Mouse (Mus musculus) midbrain, embryonic 13.5 days (tissue): Measurements from ENCODE around the gene Farsb. TPM values are rescaled to one million over a fixed set of nuclear protein-coding genes. Genes with fewer than 3 reads are reported as not detected.

Experiments used
- ATAC-seq: fragments of 200-750 bp; cut with Nextera tagmentation; 2 replicates; pipeline ENCODE4 v1.8.0; 2017; ENCODE audit warnings: mild to moderate bottlenecking, moderate TSS enrichment, moderate library complexity
- H3K27ac ChIP-seq: fragments of 300-500 bp; sonication (generic); 2 replicates; pipeline ENCODE4 v1.5.1; 2015; ENCODE audit warnings: inconsistent platforms, mild to moderate bottlenecking, moderate library complexity
- H3K27me3 ChIP-seq: fragments of 300-500 bp; sonication (generic); 2 replicates; pipeline ENCODE4 v1.6.1; 2015; ENCODE audit warnings: mild to moderate bottlenecking, inconsistent platforms
- H3K36me3 ChIP-seq: fragments of 300-500 bp; sonication (generic); 2 replicates; pipeline ENCODE4 v1.6.1; 2015; ENCODE audit warnings: mild to moderate bottlenecking, inconsistent platforms
- H3K4me1 ChIP-seq: fragments of 300-500 bp; sonication (generic); replicated peaks from 2 replicates; pipeline ENCODE4 v1.6.1; 2015; ENCODE audit warnings: inconsistent platforms
- H3K4me2 ChIP-seq: fragments of 300-500 bp; sonication (generic); replicated peaks from 2 replicates; pipeline ENCODE4 v1.6.1; 2015; ENCODE audit warnings: moderate library complexity, mild to moderate bottlenecking, inconsistent platforms
- H3K4me3 ChIP-seq: fragments of 300-500 bp; sonication (generic); replicated peaks from 2 replicates; pipeline ENCODE4 v1.5.1; 2015; ENCODE audit warnings: mild to moderate bottlenecking, inconsistent platforms
- H3K9ac ChIP-seq: fragments of 300-500 bp; sonication (generic); replicated peaks from 2 replicates; pipeline ENCODE4 v1.6.1; 2015; ENCODE audit warnings: mild to moderate bottlenecking, inconsistent platforms
- H3K9me3 ChIP-seq: fragments of 300-500 bp; sonication (generic); 2 replicates; pipeline ENCODE4 v1.6.1; 2016; ENCODE audit warnings: mild to moderate bottlenecking, inconsistent platforms
- WGBS: fragments of 180-500 bp; shearing (Covaris S2); methylation state at CpG from one replicate; pipeline ENCODE4 v1.1.7; 2015; 5-methylcytosine and 5-hydroxymethylcytosine counted together
- polyA plus RNA-seq: library from polyadenylated mRNA; unstranded; fragments of >200 nt; fragmentation: Nextera tagmentation; extraction: Ambion mirVana; gene quantifications from 2 replicates; pipeline ENCODE4 v1.2.1, GENCODE M21; 2015

The Farsb gene
- polyA plus RNA-seq, 1 experiment from 2014 or later: 140 TPM

DNA sequence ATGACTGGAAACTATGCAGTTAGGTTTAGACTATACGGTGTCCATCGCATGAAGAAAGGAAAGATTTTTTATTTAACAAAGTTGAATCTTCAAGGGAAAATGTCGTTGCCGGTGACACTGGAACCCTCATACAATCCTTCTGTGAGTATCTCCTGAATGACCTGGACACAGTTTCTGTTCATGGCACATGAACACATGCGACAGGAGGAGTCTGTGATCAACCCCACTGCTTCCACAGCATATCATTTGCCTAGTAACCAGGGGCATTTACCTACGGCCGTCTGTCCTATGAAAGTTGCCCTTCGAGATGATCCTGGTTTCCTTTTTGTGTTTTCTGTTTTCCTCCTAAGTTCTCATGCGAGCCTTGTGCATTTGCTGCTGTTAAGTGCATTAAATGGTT is 55.2 kb downstream of the Farsb start:
- 94% methylated on average over 9 of the region's 9 CpGs for WGBS
- Histone ChIP-seq H3K9ac (no peak overlapping the region), H3K27me3 (0 out of 2 replicates have a peak, but pooled peaks cover 5% of the 10 kb centered on the region), H3K4me1 (peaks cover 8% of the 10 kb centered on the region), H3K27ac (no peak overlapping the region), H3K4me3 (no peak overlapping the region), H3K4me2 (no peak overlapping the region), H3K36me3 (peaks cover 12% of the 10 kb centered on the region), H3K9me3 (no peaks in the 10 kb centered on the region)
- no peak for ATAC-seq

DNA sequence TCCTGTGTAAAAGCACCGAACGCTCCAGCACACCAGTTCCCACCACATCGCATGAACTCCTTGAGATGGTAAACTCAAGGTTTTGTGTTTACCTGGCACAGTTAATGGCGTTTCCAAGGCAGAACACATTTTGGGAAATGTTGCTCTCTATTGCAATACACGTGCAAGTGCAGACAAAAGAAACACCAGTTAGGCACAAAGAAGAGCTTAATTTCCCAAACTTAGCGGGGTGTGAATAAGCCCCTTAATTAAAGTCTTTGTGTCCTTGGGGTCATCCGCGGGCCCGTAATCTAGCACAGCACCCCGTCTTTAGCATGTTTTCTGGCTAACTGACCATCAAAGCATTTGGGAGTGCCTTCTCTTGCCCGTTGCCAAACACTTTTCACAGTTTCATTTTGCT is 59.8 kb downstream of the Farsb start:
- Histone ChIP-seq H3K4me2 (no peak overlapping the region), H3K4me1 (peaks cover 20% of the 10 kb centered on the region), H3K27me3 (0 out of 2 replicates have a peak, but pooled peaks cover 8% of the 10 kb centered on the region), H3K36me3 (peaks cover 9% of the 10 kb centered on the region), H3K9ac (no peak overlapping the region), H3K4me3 (no peak overlapping the region), H3K9me3 (no peaks in the 10 kb centered on the region), H3K27ac (no peak overlapping the region)
- ATAC-seq: no peak
- WGBS: 10% methylated on average over 11 of the region's 11 CpGs

DNA sequence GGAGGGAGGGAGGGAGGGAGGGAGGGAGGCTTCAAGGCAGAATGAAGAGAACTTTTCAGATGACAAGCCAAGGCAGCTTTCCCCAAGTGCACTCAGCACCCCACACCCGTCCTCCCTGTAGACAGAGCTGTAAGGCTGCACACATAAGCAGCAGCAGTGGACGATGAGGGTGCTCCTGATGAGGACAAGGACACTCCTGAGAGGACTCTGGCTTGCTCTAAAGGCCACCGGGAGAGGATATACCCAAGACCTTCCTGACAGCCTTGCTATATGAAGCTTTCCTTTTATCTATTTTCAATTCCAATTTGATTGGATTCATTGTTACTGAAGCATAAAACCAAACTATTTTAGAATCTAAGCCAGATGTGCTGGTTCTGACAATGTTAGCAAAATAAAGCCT is 61.9 kb downstream of the Farsb start:
- WGBS: 44% methylated on average over 3 of the region's 3 CpGs
- H3K4me3 ChIP-seq: no peak overlapping the region
- ATAC-seq: no peak
- no peak overlapping the region for H3K4me2 ChIP-seq
- H3K9ac ChIP-seq: no peak overlapping the region
- peaks cover 31% of the 10 kb centered on the region for H3K4me1 ChIP-seq
- H3K27me3 ChIP-seq: 0 out of 2 replicates have a peak, but pooled peaks cover 8% of the 10 kb centered on the region
- peaks cover 1% of the 10 kb centered on the region; the same call in 1 of the 2 replicates for H3K36me3 ChIP-seq
- H3K9me3 ChIP-seq: no peaks in the 10 kb centered on the region
- no peak overlapping the region for H3K27ac ChIP-seq

DNA sequence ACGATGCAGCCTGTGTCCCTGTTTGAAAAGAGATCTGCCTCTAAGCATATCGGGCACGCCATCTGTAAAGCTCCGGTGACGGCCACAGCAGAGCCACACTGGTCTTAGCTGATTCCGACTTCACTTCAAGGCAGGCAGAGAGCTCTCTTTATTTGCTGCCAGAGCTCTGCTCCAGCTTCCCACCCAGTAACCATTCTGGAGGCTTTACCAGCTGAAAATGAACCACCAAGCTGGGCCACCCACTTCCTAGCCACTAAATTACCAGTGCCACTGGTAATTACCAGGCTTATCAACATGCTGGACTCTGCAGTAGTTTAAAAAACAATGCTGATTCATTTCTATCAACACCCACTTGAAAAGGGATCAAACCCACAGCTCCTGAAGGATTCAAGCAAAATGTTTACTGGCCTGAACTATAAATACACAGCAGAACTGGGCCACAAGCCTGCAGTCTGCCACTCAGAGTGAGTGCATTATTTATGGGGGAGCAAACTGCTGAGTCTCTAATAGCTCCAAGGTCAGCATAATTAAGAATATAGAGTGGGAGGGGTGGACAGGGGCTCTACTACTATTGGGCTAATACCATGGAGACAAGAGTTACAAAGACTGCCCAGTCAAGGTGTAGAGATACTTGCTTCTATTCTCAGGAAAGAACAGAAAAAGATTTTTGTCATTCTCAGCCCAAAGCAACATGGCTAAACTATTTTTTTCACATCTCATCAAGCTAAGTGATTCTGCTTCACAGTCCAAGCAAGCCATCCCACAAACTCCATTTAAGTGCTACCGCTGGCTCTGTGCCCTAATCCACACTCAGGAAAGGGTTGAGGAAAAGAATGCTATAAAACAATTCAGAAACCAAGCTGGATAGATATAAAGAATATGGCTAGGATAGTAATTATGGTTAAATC is 62.6 kb downstream of the Farsb start:
- Histone ChIP-seq H3K4me2 (no peak overlapping the region), H3K27ac (peak overlapping the region; percentile 14; the same call in 1 of the 2 replicates), H3K4me1 (peaks cover 31% of the 10 kb centered on the region), H3K27me3 (0 out of 2 replicates have a peak, but pooled peaks cover 6% of the 10 kb centered on the region), H3K36me3 (peaks cover 4% of the 10 kb centered on the region; the same call in 1 of the 2 replicates), H3K9me3 (no peaks in the 10 kb centered on the region), H3K4me3 (no peak overlapping the region), H3K9ac (no peak overlapping the region)
- WGBS: 70% methylated on average over 7 of the region's 7 CpGs
- no peak for ATAC-seq

DNA sequence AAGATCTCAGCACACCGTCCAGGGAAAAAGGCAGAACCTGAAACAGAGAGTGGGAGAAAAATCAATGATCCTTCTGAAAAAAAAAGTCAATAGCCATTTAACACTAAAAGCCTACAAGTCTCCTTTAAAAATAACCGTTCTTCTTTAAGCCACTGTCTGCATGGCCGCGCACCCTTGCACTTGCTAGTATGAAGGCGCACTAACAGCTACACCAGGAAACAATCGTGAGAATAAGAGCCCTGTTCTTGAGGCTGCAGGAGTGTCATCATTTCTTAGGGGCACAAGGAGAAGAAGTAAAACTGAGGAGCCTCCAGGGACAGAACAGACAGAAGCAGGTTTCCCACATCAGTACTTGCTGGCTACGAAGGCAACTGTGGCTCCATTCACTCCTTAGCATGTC is 63.4 kb downstream of the Farsb start:
- no peak for ATAC-seq
- 89% methylated on average over 7 of the region's 7 CpGs for WGBS
- peaks cover 4% of the 10 kb centered on the region; the same call in 1 of the 2 replicates for H3K36me3 ChIP-seq
- peaks cover 31% of the 10 kb centered on the region for H3K4me1 ChIP-seq
- no peak overlapping the region for H3K9ac ChIP-seq
- H3K27me3 ChIP-seq: 0 out of 2 replicates have a peak, but pooled peaks cover 6% of the 10 kb centered on the region
- no peaks in the 10 kb centered on the region for H3K9me3 ChIP-seq
- 0 out of 2 replicates have a peak overlapping the region, but pooled peaks have one; percentile 14 for H3K27ac ChIP-seq
- H3K4me2 ChIP-seq: no peak overlapping the region
- H3K4me3 ChIP-seq: no peak overlapping the region

DNA sequence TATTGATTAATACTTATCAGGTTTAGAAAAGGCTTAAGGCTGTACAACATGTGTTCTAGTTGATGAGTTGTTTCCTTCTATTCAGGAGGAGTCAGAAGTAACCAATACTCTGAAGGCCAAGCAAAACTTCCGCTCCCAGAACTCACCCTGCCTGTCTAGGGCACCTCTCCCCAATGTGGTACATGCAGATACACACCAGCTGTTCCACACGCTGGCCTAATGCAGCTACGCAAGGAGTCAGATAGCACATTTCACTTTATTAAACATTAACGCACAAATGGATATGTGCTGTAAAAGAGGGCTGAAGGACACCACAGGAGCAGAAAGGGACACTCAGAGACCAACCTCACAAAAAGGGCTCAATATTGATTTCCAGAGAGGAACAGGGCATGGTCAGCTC is 63.8 kb downstream of the Farsb start:
- H3K4me1 ChIP-seq: peaks cover 31% of the 10 kb centered on the region
- no peak overlapping the region for H3K9ac ChIP-seq
- ATAC-seq: no peak
- H3K4me3 ChIP-seq: no peak overlapping the region
- H3K9me3 ChIP-seq: no peaks in the 10 kb centered on the region
- no peak overlapping the region for H3K27ac ChIP-seq
- WGBS: 86% methylated on average over 4 of the region's 4 CpGs
- no peak overlapping the region for H3K4me2 ChIP-seq
- H3K36me3 ChIP-seq: peaks cover 4% of the 10 kb centered on the region; the same call in 1 of the 2 replicates
- 0 out of 2 replicates have a peak, but pooled peaks cover 6% of the 10 kb centered on the region for H3K27me3 ChIP-seq

DNA sequence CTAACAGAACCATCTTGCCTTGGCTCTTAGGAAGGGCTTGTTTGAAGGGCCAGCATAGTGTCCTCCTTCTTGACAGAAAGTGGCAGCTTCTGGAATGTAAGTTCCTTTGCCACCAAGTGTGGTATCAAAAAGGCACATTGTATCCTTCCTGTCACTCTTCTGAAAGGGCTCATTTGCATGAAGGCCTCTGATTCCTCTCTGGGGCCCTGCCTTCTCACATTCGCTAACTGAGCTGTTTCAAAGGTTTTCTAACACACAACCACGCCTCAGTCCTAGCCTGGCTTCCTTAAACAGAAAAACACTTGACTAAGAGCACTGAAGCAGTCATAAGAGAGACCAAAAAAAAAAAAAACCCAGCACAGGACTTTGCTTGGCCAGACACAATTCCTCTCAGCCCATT is 66.1 kb downstream of the Farsb start:
- Histone ChIP-seq H3K36me3 (peaks cover 8% of the 10 kb centered on the region; the same call in 1 of the 2 replicates), H3K27ac (no peak overlapping the region), H3K9ac (no peak overlapping the region; the same call in 1 of the 2 replicates), H3K4me3 (no peak overlapping the region), H3K27me3 (0 out of 2 replicates have a peak, but pooled peaks cover 5% of the 10 kb centered on the region), H3K9me3 (no peaks in the 10 kb centered on the region), H3K4me1 (peaks cover 23% of the 10 kb centered on the region), H3K4me2 (no peak overlapping the region)
- ATAC-seq: no peak
- WGBS: 31% methylated on average over 2 of the region's 2 CpGs

DNA sequence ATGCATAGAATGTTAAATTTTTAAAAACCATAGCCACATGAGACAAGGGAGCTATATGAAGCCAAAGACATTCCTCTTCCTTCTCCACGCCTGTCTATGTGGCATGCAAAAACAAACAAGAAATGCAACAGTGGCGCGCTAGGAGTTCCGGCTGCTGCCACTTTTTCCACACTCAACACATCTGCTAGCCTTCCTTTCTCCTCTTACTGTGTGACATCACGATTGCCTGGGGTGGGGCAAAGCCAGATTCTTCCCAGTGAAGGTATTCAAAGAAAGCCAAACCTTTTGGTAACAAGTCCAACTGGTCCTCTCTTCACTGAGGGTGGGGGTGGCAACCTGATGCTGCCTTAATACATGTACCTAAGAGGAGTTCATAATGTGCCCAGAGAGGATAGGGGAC is 66.9 kb downstream of the Farsb start:
- WGBS: 96% methylated on average over 5 of the region's 5 CpGs
- peaks cover 11% of the 10 kb centered on the region; the same call in 1 of the 2 replicates for H3K36me3 ChIP-seq

DNA sequence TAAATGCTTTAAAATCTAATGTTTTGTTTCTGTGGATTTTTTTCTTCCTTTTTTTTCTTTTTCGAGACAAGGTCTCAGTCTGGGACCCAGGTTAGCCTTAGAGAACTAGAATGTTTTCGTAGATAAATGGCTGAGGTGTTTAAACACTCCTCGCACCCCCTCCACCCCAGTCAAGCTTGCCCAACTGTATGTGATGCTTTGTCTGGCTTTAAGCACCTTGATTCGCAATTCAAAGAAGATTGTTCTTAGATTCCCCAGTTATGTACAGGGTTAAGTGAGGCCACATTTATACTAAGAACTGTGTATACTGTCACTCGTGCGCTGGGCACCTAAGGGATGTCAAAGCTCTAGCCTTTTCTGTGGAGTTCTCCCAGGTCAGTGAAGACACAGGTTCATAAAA is 68.4 kb downstream of the Farsb start:
- no peak for ATAC-seq
- Histone ChIP-seq H3K9ac (no peak overlapping the region), H3K27me3 (0 out of 2 replicates have a peak, but pooled peaks cover 6% of the 10 kb centered on the region), H3K27ac (no peak overlapping the region), H3K4me3 (no peak overlapping the region), H3K9me3 (no peaks in the 10 kb centered on the region), H3K4me2 (no peak overlapping the region), H3K36me3 (peaks cover 11% of the 10 kb centered on the region; the same call in 1 of the 2 replicates), H3K4me1 (peaks cover 11% of the 10 kb centered on the region)
- WGBS: 90% methylated on average over 6 of the region's 6 CpGs

More for the DNA sequence above, 66.9 kb downstream of the Farsb start:
- Histone ChIP-seq H3K27ac (no peak overlapping the region), H3K4me1 (peaks cover 23% of the 10 kb centered on the region), H3K27me3 (0 out of 2 replicates have a peak, but pooled peaks cover 6% of the 10 kb centered on the region), H3K4me3 (no peak overlapping the region), H3K9ac (no peak overlapping the region), H3K4me2 (no peak overlapping the region), H3K9me3 (no peaks in the 10 kb centered on the region)
- no peak for ATAC-seq

DNA sequence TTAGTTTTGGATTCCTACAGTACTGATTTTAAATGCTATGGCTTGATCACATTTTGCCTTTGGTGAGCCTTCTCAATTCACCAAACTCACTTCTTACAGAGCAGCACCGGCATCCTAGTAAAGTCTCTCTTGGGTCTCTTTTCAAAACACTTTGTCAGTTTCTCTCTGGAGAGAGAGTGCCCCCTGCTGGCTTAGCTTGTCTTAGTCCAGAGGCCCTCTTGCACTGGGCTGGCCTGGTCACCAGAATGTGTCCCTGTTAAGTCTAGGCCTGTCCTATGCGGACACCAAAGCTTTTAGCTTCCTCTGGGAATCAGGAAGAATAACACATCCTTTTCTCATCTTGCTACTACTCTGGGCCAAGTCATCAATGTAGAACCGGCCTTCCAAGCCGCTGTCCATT is 69.1 kb downstream of the Farsb start:
- Histone ChIP-seq H3K4me1 (peaks cover 11% of the 10 kb centered on the region), H3K4me3 (no peak overlapping the region), H3K27ac (no peak overlapping the region), H3K9me3 (no peaks in the 10 kb centered on the region), H3K27me3 (0 out of 2 replicates have a peak, but pooled peaks cover 6% of the 10 kb centered on the region), H3K4me2 (no peak overlapping the region), H3K9ac (no peak overlapping the region), H3K36me3 (peaks cover 11% of the 10 kb centered on the region; the same call in 1 of the 2 replicates)
- WGBS: 50% methylated on average over 4 of the region's 4 CpGs
- ATAC-seq: peak; percentile 77

DNA sequence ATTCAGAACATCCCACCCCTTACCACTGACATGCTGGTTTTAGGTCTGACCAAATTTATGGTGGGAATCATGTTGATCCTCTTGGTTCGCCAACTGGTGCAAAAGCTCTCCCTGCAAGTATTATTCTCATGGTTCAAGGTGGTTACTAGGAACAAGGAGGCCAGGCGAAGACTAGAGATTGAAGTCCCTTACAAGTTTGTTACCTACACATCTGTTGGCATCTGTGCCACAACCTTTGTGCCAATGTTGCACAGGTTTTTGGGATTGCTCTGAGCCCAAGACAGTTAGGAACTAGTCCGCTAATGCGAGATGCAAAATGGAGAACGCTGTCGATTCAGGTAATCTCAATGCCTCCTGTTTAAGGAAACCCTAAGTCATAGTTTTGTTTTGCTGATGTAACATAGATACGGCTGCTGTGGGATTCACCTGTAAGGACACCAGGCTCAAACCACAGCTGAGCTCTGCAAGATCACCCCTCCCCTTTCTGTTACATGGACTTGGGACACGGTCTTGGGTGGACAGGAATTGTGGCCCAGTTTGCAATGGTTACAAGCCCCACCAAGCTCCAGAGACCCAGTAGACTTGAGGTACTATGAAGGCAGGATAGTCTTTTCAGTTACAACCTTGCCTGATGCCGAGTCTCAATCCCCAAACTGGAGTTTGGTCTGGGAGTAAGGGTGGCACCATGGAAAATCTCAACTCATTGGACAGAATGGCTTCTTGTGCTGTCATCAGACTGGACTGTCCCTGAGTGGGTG is 71.4 kb downstream of the Farsb start:
- H3K4me1 ChIP-seq: peaks cover 1% of the 10 kb centered on the region; the same call in 1 of the 2 replicates
- no peaks in the 10 kb centered on the region for H3K9me3 ChIP-seq
- no peak for ATAC-seq
- H3K27ac ChIP-seq: no peak overlapping the region
- 0 out of 2 replicates have a peak, but pooled peaks cover 6% of the 10 kb centered on the region for H3K27me3 ChIP-seq
- H3K36me3 ChIP-seq: peaks cover 11% of the 10 kb centered on the region; the same call in 1 of the 2 replicates
- 95% methylated on average over 9 of the region's 9 CpGs for WGBS
- no peak overlapping the region for H3K9ac ChIP-seq
- H3K4me2 ChIP-seq: no peak overlapping the region
- no peak overlapping the region for H3K4me3 ChIP-seq
